Mouse (Mus musculus) CH12.LX (cell line): ENCODE data around the gene Zfp760. TPM values are rescaled to one million over a fixed set of nuclear protein-coding genes. Genes with fewer than 3 reads are reported as not detected.
"Not testable (repeated sequence)": the region's sequence is repeated elsewhere in the genome, so short reads cannot be mapped to it uniquely, and the experiment has no call there.

Source experiments
- DNase-seq: peaks from one replicate; pipeline ENCODE4 v3.0.0-alpha.2; 2013; ENCODE audit errors: extremely low read depth
- H3K27ac ChIP-seq: 2 replicates; pipeline ENCODE4 v1.5.1; 2012; ENCODE audit warnings: low read depth, mild to moderate bottlenecking, control low read depth, moderate library complexity; ENCODE audit not compliant: insufficient read depth
- H3K27me3 ChIP-seq: replicated peaks from 2 replicates; pipeline ENCODE3; 2012; ENCODE audit warnings: inconsistent platforms
- H3K36me3 ChIP-seq, 2 experiments: replicated peaks in 1 of 2; 2 replicates each; pipeline versions ENCODE3 to v1.6.1; 2012; ENCODE audit warnings: inconsistent platforms in 1 of 2, low read length in 1 of 2, mild to moderate bottlenecking in 1 of 2, mixed read lengths in 1 of 2, moderate library complexity in 1 of 2; ENCODE audit not compliant: control insufficient read depth in 1 of 2, insufficient read depth in 1 of 2
- H3K4me1 ChIP-seq, 2 experiments: 2 replicates each; pipeline ENCODE4 v1.6.1; 2012; ENCODE audit warnings: inconsistent platforms in 1 of 2, moderate library complexity in 1 of 2; ENCODE audit not compliant: insufficient read depth in 2 of 2, control insufficient read depth in 1 of 2
- H3K4me2 ChIP-seq: 2 replicates; pipeline ENCODE4 v1.6.1; 2012; ENCODE audit warnings: low read depth, mild to moderate bottlenecking, control low read depth; ENCODE audit not compliant: poor library complexity, insufficient read depth, severe bottlenecking
- H3K4me3 ChIP-seq, 3 experiments: fragments of 150-350 bp in 1 of 3; sonication (generic) in 1 of 3; replicated peaks in 1 of 3; 2 replicates each; pipeline versions ENCODE3 to v1.5.1; 2011 to 2012; ENCODE audit warnings: low read depth in 2 of 3, low read length in 2 of 3, mild to moderate bottlenecking in 2 of 3, moderate library complexity in 2 of 3, control low read depth in 1 of 3, improper control_type of control experiment in 1 of 3, inconsistent platforms in 1 of 3, mixed read lengths in 1 of 3; ENCODE audit not compliant: poor library complexity in 1 of 3
- H3K79me2 ChIP-seq: replicated peaks from 2 replicates; pipeline ENCODE4 v1.6.1; 2012; ENCODE audit warnings: mild to moderate bottlenecking, moderate library complexity; ENCODE audit not compliant: control insufficient read depth, poor library complexity, insufficient read depth, severe bottlenecking; ENCODE audit errors: extremely low read depth
- H3K9ac ChIP-seq: 2 replicates; pipeline ENCODE4 v1.6.1; 2012; ENCODE audit warnings: low read depth, mild to moderate bottlenecking, control low read depth, moderate library complexity; ENCODE audit not compliant: insufficient read depth
- H3K9me3 ChIP-seq: replicated peaks from 2 replicates; pipeline ENCODE3; 2012; ENCODE audit warnings: low read length, inconsistent platforms, mixed read lengths
- CHD2 ChIP-seq: IDR thresholded peaks from 2 replicates; pipeline ENCODE4 v1.6.1; 2011; ENCODE audit warnings: low read length, improper control_type of control experiment
- CTCF ChIP-seq, 2 experiments: IDR thresholded peaks in 1 of 2; conservative IDR thresholded peaks in 1 of 2; 2 replicates each; pipeline ENCODE4 v1.5.1; 2011 to 2012; ENCODE audit warnings: low read depth in 2 of 2, low read length in 2 of 2, improper control_type of control experiment in 1 of 2, inconsistent platforms in 1 of 2, mild to moderate bottlenecking in 1 of 2, moderate library complexity in 1 of 2
- ELF1 ChIP-seq: IDR thresholded peaks from 2 replicates; pipeline ENCODE4 v1.6.1; 2014; ENCODE audit warnings: low read depth, mild to moderate bottlenecking, inconsistent platforms, low read length, improper control_type of control experiment
- HCFC1 ChIP-seq: IDR thresholded peaks from 2 replicates; pipeline ENCODE4 v1.6.1; 2012; ENCODE audit warnings: low read depth, mild to moderate bottlenecking, inconsistent platforms, low read length, improper control_type of control experiment
- IRF4 ChIP-seq: IDR thresholded peaks from 2 replicates; pipeline ENCODE4 v1.6.1; 2014; ENCODE audit warnings: low read depth, mild to moderate bottlenecking, inconsistent platforms, low read length, improper control_type of control experiment
- JUN ChIP-seq: IDR thresholded peaks from 2 replicates; pipeline ENCODE4 v1.6.1; 2011; ENCODE audit warnings: low read depth, mild to moderate bottlenecking, low read length, improper control_type of control experiment, moderate library complexity; ENCODE audit not compliant: insufficient read depth
- JUND ChIP-seq: conservative IDR thresholded peaks from 2 replicates; pipeline ENCODE4 v1.6.1; 2011; ENCODE audit warnings: low read depth, low read length, improper control_type of control experiment
- MAFK ChIP-seq: IDR thresholded peaks from 2 replicates; pipeline ENCODE4 v1.6.1; 2011; ENCODE audit warnings: low read length, improper control_type of control experiment; ENCODE audit not compliant: insufficient replicate concordance
- MAZ ChIP-seq: IDR thresholded peaks from 2 replicates; pipeline ENCODE4 v1.6.1; 2012; ENCODE audit warnings: low read depth, mild to moderate bottlenecking, inconsistent platforms, low read length, improper control_type of control experiment, moderate library complexity
- MXI1 ChIP-seq: IDR thresholded peaks from 2 replicates; pipeline ENCODE4 v1.6.1; 2011; ENCODE audit warnings: mild to moderate bottlenecking, low read depth, low read length, improper control_type of control experiment
- MYC ChIP-seq: IDR thresholded peaks from 2 replicates; pipeline ENCODE4 v1.6.1; 2011; ENCODE audit warnings: low read depth, mild to moderate bottlenecking, improper control_type of control experiment, low read length
- NELFE ChIP-seq: IDR thresholded peaks from 2 replicates; pipeline ENCODE4 v1.6.1; 2011; ENCODE audit warnings: low read depth, low read length, improper control_type of control experiment
- NRF1 ChIP-seq: IDR thresholded peaks from 2 replicates; pipeline ENCODE4 v1.6.1; 2014; ENCODE audit warnings: low read depth, mild to moderate bottlenecking, inconsistent platforms, low read length, improper control_type of control experiment, moderate library complexity
- POLR2A ChIP-seq: IDR thresholded peaks from 2 replicates; pipeline ENCODE4 v1.6.1; 2011; ENCODE audit warnings: low read depth, mild to moderate bottlenecking, improper control_type of control experiment, low read length
- POLR2AphosphoS2 ChIP-seq: IDR thresholded peaks from 2 replicates; pipeline ENCODE4 v1.6.1; 2011; ENCODE audit warnings: low read depth, low read length, improper control_type of control experiment
- RAD21 ChIP-seq: IDR thresholded peaks from 2 replicates; pipeline ENCODE4 v1.6.1; 2011; ENCODE audit warnings: low read depth, mild to moderate bottlenecking, low read length, improper control_type of control experiment, moderate library complexity
- SIN3A ChIP-seq: IDR thresholded peaks from 2 replicates; pipeline ENCODE4 v1.6.1; 2012; ENCODE audit warnings: low read length, improper control_type of control experiment, inconsistent platforms
- SMC3 ChIP-seq: IDR thresholded peaks from 2 replicates; pipeline ENCODE4 v1.6.1; 2011; ENCODE audit warnings: low read depth, low read length, improper control_type of control experiment
- TBP ChIP-seq: conservative IDR thresholded peaks from 2 replicates; pipeline ENCODE4 v1.6.1; 2011; ENCODE audit warnings: low read depth, low read length, improper control_type of control experiment
- TCF12 ChIP-seq: IDR thresholded peaks from 2 replicates; pipeline ENCODE4 v1.6.1; 2014; ENCODE audit warnings: low read depth, mild to moderate bottlenecking, inconsistent platforms, low read length, improper control_type of control experiment
- UBTF ChIP-seq: IDR thresholded peaks from 2 replicates; pipeline ENCODE4 v1.6.1; 2012; ENCODE audit warnings: low read depth, mild to moderate bottlenecking, inconsistent platforms, low read length, improper control_type of control experiment, moderate library complexity
- USF2 ChIP-seq: conservative IDR thresholded peaks from 2 replicates; pipeline ENCODE4 v1.6.1; 2011; ENCODE audit warnings: low read depth, low read length, improper control_type of control experiment
- ZKSCAN1 ChIP-seq: IDR thresholded peaks from 2 replicates; pipeline ENCODE4 v1.6.1; 2012; ENCODE audit warnings: low read depth, inconsistent platforms, low read length, improper control_type of control experiment, borderline replicate concordance
- ZMIZ1 ChIP-seq: IDR thresholded peaks from 2 replicates; pipeline ENCODE4 v1.6.1; 2012; ENCODE audit warnings: low read depth, mild to moderate bottlenecking, inconsistent platforms, low read length, improper control_type of control experiment
- ZNF384 ChIP-seq: IDR thresholded peaks from 2 replicates; pipeline ENCODE4 v1.6.1; 2012; ENCODE audit warnings: low read depth, low read length, improper control_type of control experiment, inconsistent platforms
- dilution Hi-C: fragments of 300-500 bp; cut with MboI; formaldehyde crosslinking; loops from 2 replicates; pipeline ENCODE4 v1.14.3; 2020; ENCODE audit warnings: low sequenced_read_pairs; ENCODE audit not compliant: extremely low pct_unique_long_range_greater_than_20kb, extremely low pct_ligation_motif_present
- in situ Hi-C: fragments of 300-500 bp; cut with MboI; formaldehyde crosslinking; loops from 3 replicates; pipeline ENCODE4 v1.14.3; 2019; ENCODE audit warnings: low sequenced_read_pairs, low pct_ligation_motif_present, low pct_unique_long_range_greater_than_20kb, mixed read lengths
- polyA plus RNA-seq: library from polyadenylated mRNA; unstranded; fragments of >175 nt; gene quantifications from 2 replicates; pipeline ENCODE4 v1.2.1, GENCODE M21; 2012; ENCODE audit warnings: low read depth; ENCODE audit not compliant: insufficient read length
- total RNA-seq, 2 experiments: library from RNA; depleted of rRNA; stranded (reverse); fragments of 300-350 nt in 1 of 2; fragments of >200 nt in 1 of 2; gene quantifications; 2 replicates each; pipeline ENCODE4 v1.2.3; 2012 to 2014

Zfp760 gene
- total RNA-seq (2012; rRNA removed), result 1.4 and 1.6 TPM in 2 replicates
- 3.5 and 3.8 TPM in 2 replicates for total RNA-seq (2014; rRNA removed)
- polyA plus RNA-seq, result 1.2 TPM in 2 replicates

- dilution Hi-C loops, result no loop called here
- peak within 1 kb of the TSS; percentile 27; the same call in 1 of the 2 replicates for H3K9ac ChIP-seq
Measured at GRCm38 (mm10) chr17:21707343-21707996, at the start of gene Zfp760. Gene Zfp760 (plus strand): TSS chr17:21707741.

GRCm38 (mm10) chr17:21678826-21679225 is 28.7 kb upstream of the Zfp760 start:
- DNase-seq, H3K9me3 ChIP-seq, H3K4me1 ChIP-seq, dilution Hi-C loops, H3K4me3 ChIP-seq, H3K36me3 ChIP-seq, H3K27me3 ChIP-seq, H3K79me2 ChIP-seq, H3K9ac ChIP-seq, in situ Hi-C loops, H3K27ac ChIP-seq: not testable (repeated sequence)
- 0 out of 2 replicates have a peak overlapping the region, but pooled peaks have one; percentile 11 for H3K4me2 ChIP-seq

More at GRCm38 (mm10) chr17:21707343-21707996, at the start of gene Zfp760:
- Histone ChIP-seq H3K4me1 (0 out of 4 replicates have a peak, but pooled peaks cover 0 to 4% of the 10 kb centered on the region in 2 experiments), H3K27ac (no peak within 1 kb of the TSS), H3K79me2 (no peaks in the 10 kb centered on the region), H3K9me3 (no peaks in the 10 kb centered on the region), H3K4me2 (peak within 1 kb of the TSS; percentile 26), H3K4me3 (peak within 1 kb of the TSS; percentile 59 to 68 (median 60)), H3K27me3 (no peaks in the 10 kb centered on the region), H3K36me3 (no peaks in the 10 kb centered on the region)
- DNase-seq, result peak; percentile 38
- TF ChIP-seq CHD2 (no peak), TCF12 (peak; percentile 34; the same call in 1 of the 2 replicates), MYC (no peak), ELF1 (peak; percentile 44; the same call in 1 of the 2 replicates), IRF4 (no peak), TBP (0 out of 2 replicates have a peak, but pooled peaks have one; percentile 30), POLR2AphosphoS2 (no peak), UBTF (no peak), SMC3 (no peak), CTCF (conservative IDR thresholded peaks at IDR 0.05 in 1 of 2, IDR thresholded peaks at IDR 0.05 in 1 of 2; ENCODE audit: low read depth in 2 of 2, low read length in 2 of 2) (no peak), POLR2A (peak; percentile 68), MXI1 (peak; percentile 38; the same call in 1 of the 2 replicates), HCFC1 (peak; percentile 30; the same call in 1 of the 2 replicates), ZKSCAN1 (no peak), MAFK (no peak), JUN (no peak), NRF1 (no peak), RAD21 (no peak), JUND (no peak), SIN3A (peak; percentile 71), ZNF384 (no peak), USF2 (no peak), ZMIZ1 (no peak), MAZ (peak; percentile 86; the same call in 1 of the 2 replicates), NELFE (peak; percentile 58)
- in situ Hi-C loops, result no loop called here
